15 mouse cellular contexts compared by ENCODE assay signal in genomic region chr13:49103235-49103634, GRCm38 (mm10). TPM values are rescaled to one million over a fixed set of nuclear protein-coding genes. Genes with fewer than 3 reads are reported as not detected.
DNase-seq lines count a peak whose midpoint lies in the region; ATAC-seq and TF ChIP-seq lines count a peak whose summit lies in the region.
"Had no signal": no experiment of that assay in that cellular context is flagged by ENCODE, and none has a peak within 500 bp of the region (broad histone marks: within the 10 kb centered on the region; RNA-seq: fewer than 3 reads in every experiment).

No protein-coding gene starts in this region.

- DNase-seq in cerebellum, adult 9-11 months: peak; percentile 62
- no peak for DNase-seq in cerebellum, adult 11 months
- DNase-seq in hindbrain, postnatal 0 days (ENCODE audit: low spot score): peak; percentile 57
- no peak for DNase-seq in neural tube, embryonic 10.5 days (ENCODE audit: extremely low spot score, low spot score)
- DNase-seq in stomach, postnatal 0 days (ENCODE audit: low spot score): no peak
- no peak for DNase-seq in right cerebral cortex, postnatal 14 days
- DNase-seq: kidney, adult 9 months; lung, postnatal 4 days; right cerebral cortex, adult 18-20 months; thymus, adult 2 months had no signal

- peak; percentile 33; the same call in 1 of the 2 replicates for ATAC-seq in hindbrain, postnatal 0 days
- no peak for ATAC-seq in hindbrain, embryonic 12.5 days (ENCODE audit: low FRiP score)
- ATAC-seq in neural tube, embryonic 13.5 days (ENCODE audit: low read depth): no peak
- no peak for ATAC-seq in stomach, postnatal 0 days (ENCODE audit: low FRiP score, low TSS enrichment)
- ATAC-seq: liver, embryonic 12.5 days; midbrain, embryonic 13.5 days had no signal

- no peak for TF ChIP-seq EP300 in stomach, postnatal 0 days (optimal IDR thresholded peaks at IDR 0.05)

- WGBS in hindbrain, postnatal 0 days: 46% methylated on average over 7 of the region's 7 CpGs
- WGBS in hindbrain, embryonic 12.5 days: 82% methylated on average over 7 of the region's 7 CpGs
- WGBS in neural tube, embryonic 13.5 days: 78% methylated on average over 7 of the region's 7 CpGs
- WGBS in stomach, postnatal 0 days: 60% methylated on average over 7 of the region's 7 CpGs

- H3K4me1 ChIP-seq in hindbrain, postnatal 0 days (ENCODE audit: insufficient read depth, low read length): 0 out of 2 replicates have a peak, but pooled peaks cover 16% of the 10 kb centered on the region
- H3K4me1 ChIP-seq in hindbrain, embryonic 12.5 days: 0 out of 2 replicates have a peak, but pooled peaks cover 2% of the 10 kb centered on the region
- peaks cover 32% of the 10 kb centered on the region for H3K4me1 ChIP-seq in neural tube, embryonic 13.5 days (replicated peaks)
- peaks cover 5% of the 10 kb centered on the region; the same call in 1 of the 2 replicates for H3K4me1 ChIP-seq in stomach, postnatal 0 days (replicated peaks; ENCODE audit: control insufficient read depth, insufficient read depth)
- H3K4me1 ChIP-seq: liver, embryonic 12.5 days had no signal

- no peak overlapping the region for H3K4me2 ChIP-seq in hindbrain, postnatal 0 days (ENCODE audit: low read depth, low read length)
- H3K4me2 ChIP-seq in hindbrain, embryonic 12.5 days (replicated peaks): no peak overlapping the region
- no peak overlapping the region for H3K4me2 ChIP-seq in neural tube, embryonic 13.5 days
- no peak overlapping the region for H3K4me2 ChIP-seq in stomach, postnatal 0 days (replicated peaks; ENCODE audit: low read depth)
- H3K4me2 ChIP-seq: liver, embryonic 12.5 days; midbrain, embryonic 13.5 days had no signal

- H3K9me3 ChIP-seq in hindbrain, postnatal 0 days (ENCODE audit: low read length): no peaks in the 10 kb centered on the region
- no peaks in the 10 kb centered on the region for H3K9me3 ChIP-seq in hindbrain, embryonic 12.5 days (replicated peaks)
- no peaks in the 10 kb centered on the region for H3K9me3 ChIP-seq in neural tube, embryonic 13.5 days
- no peaks in the 10 kb centered on the region for H3K9me3 ChIP-seq in stomach, postnatal 0 days (ENCODE audit: control insufficient read depth, low read length)
- H3K9me3 ChIP-seq: liver, embryonic 12.5 days; midbrain, embryonic 13.5 days had no signal

- H3K9ac ChIP-seq in hindbrain, postnatal 0 days (replicated peaks; ENCODE audit: low read length): no peak overlapping the region
- H3K9ac ChIP-seq in hindbrain, embryonic 12.5 days: no peak overlapping the region
- H3K9ac ChIP-seq in neural tube, embryonic 13.5 days: no peak overlapping the region
- no peak overlapping the region for H3K9ac ChIP-seq in stomach, postnatal 0 days (ENCODE audit: low read length)
- H3K9ac ChIP-seq: liver, embryonic 12.5 days; midbrain, embryonic 13.5 days had no signal

- no peaks in the 10 kb centered on the region; the same call in 1 of the 2 replicates for H3K36me3 ChIP-seq in hindbrain, postnatal 0 days (ENCODE audit: insufficient read depth, low read length)
- H3K36me3 ChIP-seq in hindbrain, embryonic 12.5 days: peaks cover 19% of the 10 kb centered on the region
- peaks cover 52% of the 10 kb centered on the region for H3K36me3 ChIP-seq in neural tube, embryonic 13.5 days
- H3K36me3 ChIP-seq in stomach, postnatal 0 days (ENCODE audit: control insufficient read depth, insufficient read depth, low read length): no peaks in the 10 kb centered on the region
- H3K36me3 ChIP-seq: heart, embryonic 10.5 days; liver, embryonic 12.5 days had no signal

- no peaks in the 10 kb centered on the region for H3K27me3 ChIP-seq in hindbrain, postnatal 0 days (ENCODE audit: insufficient read depth, low read length)
- H3K27me3 ChIP-seq in hindbrain, embryonic 12.5 days: no peaks in the 10 kb centered on the region
- H3K27me3 ChIP-seq in neural tube, embryonic 13.5 days: no peaks in the 10 kb centered on the region
- H3K27me3 ChIP-seq in stomach, postnatal 0 days (ENCODE audit: control insufficient read depth, insufficient read depth, low read length): no peaks in the 10 kb centered on the region
- H3K27me3 ChIP-seq: liver, embryonic 12.5 days; midbrain, embryonic 13.5 days had no signal

- TF ChIP-seq CTCF in hindbrain, postnatal 0 days (IDR thresholded peaks at IDR 0.05; ENCODE audit: low read depth): no peak
- no peak for TF ChIP-seq CTCF in stomach, postnatal 0 days (IDR thresholded peaks at IDR 0.05; ENCODE audit: low read depth)

- H3K4me3 ChIP-seq in hindbrain, postnatal 0 days (ENCODE audit: low read length): no peak overlapping the region
- H3K4me3 ChIP-seq in hindbrain, embryonic 12.5 days: no peak overlapping the region
- H3K4me3 ChIP-seq in neural tube, embryonic 13.5 days: no peak overlapping the region
- no peak overlapping the region for H3K4me3 ChIP-seq in stomach, postnatal 0 days (ENCODE audit: low read depth, low read length)
- H3K4me3 ChIP-seq: heart, embryonic 10.5 days; liver, embryonic 12.5 days; midbrain, embryonic 13.5 days had no signal

- H3K27ac ChIP-seq in hindbrain, postnatal 0 days: peak overlapping the region; percentile 51; the same call in 1 of the 2 replicates
- H3K27ac ChIP-seq in hindbrain, embryonic 12.5 days: no peak overlapping the region
- H3K27ac ChIP-seq in neural tube, embryonic 13.5 days (replicated peaks): peak overlapping the region; percentile 42; the same call in 1 of the 2 replicates
- peak overlapping the region; percentile 40; the same call in 1 of the 2 replicates for H3K27ac ChIP-seq in stomach, postnatal 0 days (replicated peaks)
- H3K27ac ChIP-seq: heart, embryonic 10.5 days; liver, embryonic 12.5 days; midbrain, embryonic 13.5 days had no signal

RNA-seq across cellular contexts. Expression of gene Wnk2, which starts 44.6 kb away (rescaled TPM):
- 63.8 and 68.9 TPM in 2 replicates for total RNA-seq in hindbrain, postnatal 0 days (2014; rRNA removed)
- 14.5 and 15.1 TPM in 2 replicates for polyA plus RNA-seq in hindbrain, postnatal 0 days (2015; fragmentation: Nextera tagmentation; extraction: Ambion mirVana)
- 16.0 and 16.2 TPM in 2 replicates for polyA plus RNA-seq in hindbrain, embryonic 12.5 days (2016; fragmentation: Nextera tagmentation; extraction: Ambion mirVana)
- polyA plus RNA-seq in neural tube, embryonic 13.5 days (2015; fragmentation: Nextera tagmentation; extraction: Ambion mirVana): 17.2 and 17.9 TPM in 2 replicates
- polyA plus RNA-seq in stomach, postnatal 0 days (2015; fragmentation: Nextera tagmentation; extraction: Ambion mirVana): 1.6 and 1.7 TPM in 2 replicates

Comparison
In these comparisons a context has a peak if more than half of its experiments do, and no peak if none do; other contexts are left out.
1. DNase-seq: peak in cerebellum, adult 9-11 months (single experiment) and hindbrain, postnatal 0 days (single experiment); none in cerebellum, adult 11 months (single experiment), neural tube, embryonic 10.5 days (single experiment), stomach, postnatal 0 days (single experiment) and right cerebral cortex, postnatal 14 days (single experiment).